Mouse (Mus musculus): Measurements from ENCODE around the gene Atp7b. TPM values are rescaled to one million over a fixed set of nuclear protein-coding genes. Genes with fewer than 3 reads are reported as not detected.
A peak's percentile ranks its signal among the peaks of the same experiment; 100 is the strongest.

Atp7b gene
- 1.4 TPM in 2 replicates for polyA plus RNA-seq (2014; fragmentation: Nextera tagmentation; extraction: Ambion mirVana)

DNA sequence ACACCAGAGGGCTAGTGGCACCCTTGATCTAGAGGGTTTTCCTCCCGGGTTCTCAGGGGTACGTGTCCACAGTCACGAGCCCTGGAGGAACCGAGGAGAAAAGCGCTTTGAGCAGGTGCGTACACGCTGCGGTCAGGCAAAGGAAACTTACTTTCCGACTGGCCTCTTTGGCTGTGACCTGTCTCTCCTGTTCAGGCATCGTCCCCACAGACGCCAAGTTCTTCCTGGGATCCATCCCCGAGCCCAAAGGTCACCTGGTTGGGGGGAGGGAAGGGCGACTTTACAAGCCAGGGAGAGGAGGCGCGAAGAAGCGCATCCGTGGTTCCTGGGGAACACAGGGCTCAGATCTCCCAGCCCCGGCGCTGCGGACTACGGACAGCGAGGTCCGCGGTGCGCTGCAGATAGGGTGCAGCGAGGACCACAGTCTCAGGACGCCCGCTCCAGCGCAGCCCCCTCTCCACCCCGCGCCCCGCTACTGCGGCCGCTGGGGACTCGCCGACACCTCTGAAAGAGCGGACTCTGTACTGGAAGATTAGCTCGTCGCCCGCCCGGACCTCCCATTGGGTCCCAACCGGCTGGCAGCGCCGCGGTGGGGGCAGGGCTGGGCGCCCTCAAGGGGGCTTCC is at the start of gene Atp7b:
Gene Atp7b, minus strand, starts transcription at position 485 of the 625 bp plus-strand sequence.
- H3K27me3 ChIP-seq (ENCODE audit: control insufficient read depth, insufficient read depth, low read length): 0 out of 2 replicates have a peak, but pooled peaks cover 2% of the 10 kb centered on the region
- WGBS: under 1% methylated on average over 34 of the region's 46 CpGs
- ATAC-seq (ENCODE audit: low read depth): peak; percentile 92
- peaks cover 5% of the 10 kb centered on the region for H3K36me3 ChIP-seq (ENCODE audit: control insufficient read depth, insufficient read depth, low read length)
- no peaks in the 10 kb centered on the region for H3K9me3 ChIP-seq (ENCODE audit: control insufficient read depth, low read length)
- H3K4me2 ChIP-seq (ENCODE audit: low read depth, low read length): peak within 1 kb of the TSS; percentile 80
- H3K4me3 ChIP-seq (ENCODE audit: low read depth, low read length): peak within 1 kb of the TSS; percentile 71
- peak within 1 kb of the TSS; percentile 44; the same call in 1 of the 2 replicates for H3K27ac ChIP-seq (ENCODE audit: low read depth, low read length)
- peak within 1 kb of the TSS; percentile 66 for H3K9ac ChIP-seq (replicated peaks; ENCODE audit: low read depth, low read length)
- peaks cover 9% of the 10 kb centered on the region for H3K4me1 ChIP-seq (ENCODE audit: control insufficient read depth, insufficient read depth, low read length)

- no peak overlapping the region for H3K27ac ChIP-seq (ENCODE audit: low read depth, low read length)
- H3K9me3 ChIP-seq (ENCODE audit: control insufficient read depth, low read length): no peaks in the 10 kb centered on the region
- H3K4me3 ChIP-seq (ENCODE audit: low read depth, low read length): no peak overlapping the region
- no peaks in the 10 kb centered on the region for H3K36me3 ChIP-seq (ENCODE audit: control insufficient read depth, insufficient read depth, low read length)
- 85% methylated on average over 4 of the region's 4 CpGs for WGBS
- no peak overlapping the region for H3K9ac ChIP-seq (replicated peaks; ENCODE audit: low read depth, low read length)
- H3K27me3 ChIP-seq (ENCODE audit: control insufficient read depth, insufficient read depth, low read length): no peaks in the 10 kb centered on the region
- H3K4me1 ChIP-seq (ENCODE audit: control insufficient read depth, insufficient read depth, low read length): no peaks in the 10 kb centered on the region
- no peak overlapping the region for H3K4me2 ChIP-seq (ENCODE audit: low read depth, low read length)
- no peak for ATAC-seq (ENCODE audit: low read depth)
These were observed 46.9 kb upstream of the Atp7b start for GRCm38 (mm10) chr8:22107020-22107419.

GRCm38 (mm10) chr8:22091568-22091967 is 31.5 kb upstream of the Atp7b start:
- Histone ChIP-seq H3K9me3 (ENCODE audit: control insufficient read depth, low read length) (no peaks in the 10 kb centered on the region), H3K4me2 (ENCODE audit: low read depth, low read length) (no peak overlapping the region), H3K4me3 (ENCODE audit: low read depth, low read length) (no peak overlapping the region), H3K27me3 (ENCODE audit: control insufficient read depth, insufficient read depth, low read length) (no peaks in the 10 kb centered on the region), H3K27ac (ENCODE audit: low read depth, low read length) (no peak overlapping the region), H3K36me3 (ENCODE audit: control insufficient read depth, insufficient read depth, low read length) (no peaks in the 10 kb centered on the region), H3K9ac (replicated peaks; ENCODE audit: low read depth, low read length) (no peak overlapping the region), H3K4me1 (ENCODE audit: control insufficient read depth, insufficient read depth, low read length) (no peaks in the 10 kb centered on the region)
- 38% methylated on average over 8 of the region's 8 CpGs for WGBS
- ATAC-seq (ENCODE audit: low read depth): no peak

DNA sequence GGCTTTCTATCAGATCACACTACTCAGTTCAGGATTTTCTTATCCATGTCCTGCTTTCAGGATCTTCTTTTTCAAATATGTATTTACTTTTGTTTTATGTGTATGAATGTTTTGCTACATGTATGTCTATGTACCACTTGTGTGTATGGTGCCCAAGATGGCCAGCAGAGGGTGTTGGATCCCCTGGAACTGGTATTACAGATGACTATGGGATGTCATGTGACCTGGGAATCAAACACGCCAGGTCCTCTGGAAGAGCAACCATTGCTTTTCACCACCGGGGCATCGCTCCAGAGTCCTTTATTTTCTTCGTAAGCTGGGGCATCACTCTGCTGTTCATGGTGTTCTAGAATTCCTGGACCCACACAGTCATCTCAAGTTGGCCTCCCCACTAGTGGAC is 29.1 kb upstream of the Atp7b start:
- WGBS: 90% methylated on average over 4 of the region's 4 CpGs
- H3K4me2 ChIP-seq (ENCODE audit: low read depth, low read length): no peak overlapping the region

GRCm38 (mm10) chr8:22079313-22080007 is 19.4 kb upstream of the Atp7b start:
- Histone ChIP-seq H3K9me3 (ENCODE audit: control insufficient read depth, low read length) (no peaks in the 10 kb centered on the region), H3K9ac (replicated peaks; ENCODE audit: low read depth, low read length) (no peak overlapping the region), H3K36me3 (ENCODE audit: control insufficient read depth, insufficient read depth, low read length) (no peaks in the 10 kb centered on the region), H3K4me2 (ENCODE audit: low read depth, low read length) (no peak overlapping the region), H3K27ac (ENCODE audit: low read depth, low read length) (no peak overlapping the region), H3K27me3 (ENCODE audit: control insufficient read depth, insufficient read depth, low read length) (no peaks in the 10 kb centered on the region), H3K4me3 (ENCODE audit: low read depth, low read length) (no peak overlapping the region), H3K4me1 (ENCODE audit: control insufficient read depth, insufficient read depth, low read length) (no peaks in the 10 kb centered on the region)
- no peak for ATAC-seq (ENCODE audit: low read depth)
- WGBS: 89% methylated on average over 9 of the region's 9 CpGs

More for the DNA sequence above, 29.1 kb upstream of the Atp7b start:
- no peak for ATAC-seq (ENCODE audit: low read depth)
- Histone ChIP-seq H3K4me1 (ENCODE audit: control insufficient read depth, insufficient read depth, low read length) (no peaks in the 10 kb centered on the region), H3K36me3 (ENCODE audit: control insufficient read depth, insufficient read depth, low read length) (no peaks in the 10 kb centered on the region), H3K4me3 (ENCODE audit: low read depth, low read length) (no peak overlapping the region), H3K9me3 (ENCODE audit: control insufficient read depth, low read length) (no peaks in the 10 kb centered on the region), H3K27me3 (ENCODE audit: control insufficient read depth, insufficient read depth, low read length) (no peaks in the 10 kb centered on the region), H3K9ac (replicated peaks; ENCODE audit: low read depth, low read length) (no peak overlapping the region), H3K27ac (ENCODE audit: low read depth, low read length) (no peak overlapping the region)

- H3K4me3 ChIP-seq (ENCODE audit: low read depth, low read length): peak overlapping the region; percentile 71
- H3K36me3 ChIP-seq (ENCODE audit: control insufficient read depth, insufficient read depth, low read length): peaks cover 16% of the 10 kb centered on the region
- no peak overlapping the region for H3K9ac ChIP-seq (replicated peaks; ENCODE audit: low read depth, low read length)
- peak overlapping the region; percentile 80 for H3K4me2 ChIP-seq (ENCODE audit: low read depth, low read length)
- H3K4me1 ChIP-seq (ENCODE audit: control insufficient read depth, insufficient read depth, low read length): peaks cover 9% of the 10 kb centered on the region
- no peak for ATAC-seq (ENCODE audit: low read depth)
- no peaks in the 10 kb centered on the region for H3K9me3 ChIP-seq (ENCODE audit: control insufficient read depth, low read length)
- 0 out of 2 replicates have a peak, but pooled peaks cover 2% of the 10 kb centered on the region for H3K27me3 ChIP-seq (ENCODE audit: control insufficient read depth, insufficient read depth, low read length)
- no peak overlapping the region for H3K27ac ChIP-seq (ENCODE audit: low read depth, low read length)
- WGBS: 5% methylated on average over 3 of the region's 3 CpGs
These were observed 1.0 kb upstream of the Atp7b start for GRCm38 (mm10) chr8:22061126-22061525.

DNA sequence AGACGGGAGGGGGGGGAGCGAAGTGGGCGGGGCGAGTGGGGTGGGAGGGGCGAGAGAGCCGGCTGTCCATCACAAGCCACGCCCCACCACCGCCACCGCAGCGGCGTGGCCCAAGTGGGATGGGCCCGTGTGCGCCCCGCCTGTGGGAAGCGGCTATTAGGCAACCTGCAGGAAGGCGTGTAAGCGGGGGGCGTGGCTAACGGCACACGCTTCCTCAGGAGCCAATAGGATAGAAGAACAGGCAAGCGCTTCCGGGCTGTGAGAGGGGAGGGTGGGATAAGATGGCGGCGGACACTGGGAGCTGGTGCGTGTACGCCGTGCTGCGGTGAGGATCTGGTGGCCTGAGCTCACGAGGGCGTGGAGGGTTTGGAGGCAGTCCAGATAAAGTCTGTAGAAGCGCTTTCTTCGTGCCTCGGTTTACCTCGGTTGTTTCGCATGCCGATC is 363 bp upstream of the Atp7b start, which contains the start of gene Alg11:
Gene Alg11, plus strand, starts transcription at position 276 of the 444 bp plus-strand sequence.
- Histone ChIP-seq H3K4me3 (ENCODE audit: low read depth, low read length) (peak within 1 kb of the TSS; percentile 71), H3K36me3 (ENCODE audit: control insufficient read depth, insufficient read depth, low read length) (peaks cover 10% of the 10 kb centered on the region), H3K27me3 (ENCODE audit: control insufficient read depth, insufficient read depth, low read length) (0 out of 2 replicates have a peak, but pooled peaks cover 2% of the 10 kb centered on the region), H3K4me1 (ENCODE audit: control insufficient read depth, insufficient read depth, low read length) (peaks cover 9% of the 10 kb centered on the region), H3K27ac (ENCODE audit: low read depth, low read length) (peak within 1 kb of the TSS; percentile 44; the same call in 1 of the 2 replicates), H3K4me2 (ENCODE audit: low read depth, low read length) (peak within 1 kb of the TSS; percentile 80), H3K9me3 (ENCODE audit: control insufficient read depth, low read length) (no peaks in the 10 kb centered on the region), H3K9ac (replicated peaks; ENCODE audit: low read depth, low read length) (peak within 1 kb of the TSS; percentile 66)
- ATAC-seq (ENCODE audit: low read depth): peak; percentile 100
- under 1% methylated on average over 36 of the region's 36 CpGs for WGBS

DNA sequence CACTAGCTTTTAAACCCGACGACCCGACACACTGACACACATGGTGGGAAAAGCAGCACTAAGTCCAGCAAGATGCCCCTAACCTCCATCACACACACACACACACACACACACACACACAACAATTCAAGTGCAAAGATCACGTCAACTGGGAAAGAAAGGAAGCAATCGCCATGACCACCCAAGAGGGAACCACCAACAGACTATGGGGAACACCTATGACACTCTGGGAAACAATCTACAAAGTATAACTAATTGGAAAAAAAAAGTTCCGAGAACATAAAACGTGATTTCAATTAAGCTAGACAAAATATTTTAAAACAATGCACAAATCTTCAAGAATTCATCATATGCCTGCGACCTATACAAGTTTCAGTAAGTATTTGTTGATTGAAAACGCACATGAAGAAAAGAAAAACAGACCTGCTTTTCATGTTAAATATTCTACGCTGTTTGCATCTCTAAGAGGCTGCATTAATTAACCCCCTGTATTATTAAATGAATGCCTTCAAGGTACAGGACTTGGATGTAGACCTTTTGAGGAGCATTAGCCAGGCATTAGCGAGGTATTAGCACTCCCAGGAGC is 859 bp downstream of the Atp7b start:
- Histone ChIP-seq H3K4me3 (ENCODE audit: low read depth, low read length) (peak overlapping the region; percentile 71), H3K9me3 (ENCODE audit: control insufficient read depth, low read length) (no peaks in the 10 kb centered on the region), H3K27ac (ENCODE audit: low read depth, low read length) (no peak overlapping the region), H3K27me3 (ENCODE audit: control insufficient read depth, insufficient read depth, low read length) (0 out of 2 replicates have a peak, but pooled peaks cover 2% of the 10 kb centered on the region), H3K4me2 (ENCODE audit: low read depth, low read length) (peak overlapping the region; percentile 80), H3K36me3 (ENCODE audit: control insufficient read depth, insufficient read depth, low read length) (peaks cover under 1% of the 10 kb centered on the region; the same call in 1 of the 2 replicates), H3K4me1 (ENCODE audit: control insufficient read depth, insufficient read depth, low read length) (peaks cover 9% of the 10 kb centered on the region), H3K9ac (replicated peaks; ENCODE audit: low read depth, low read length) (peak overlapping the region; percentile 66; the same call in 1 of the 2 replicates)
- WGBS: 40% methylated on average over 11 of the region's 11 CpGs
- no peak for ATAC-seq (ENCODE audit: low read depth)
